Mouse (Mus musculus) 416B (cell line): ENCODE results near the gene Rita1.

Experiments
- DNase-seq: peaks from one replicate; pipeline ENCODE4 v3.0.0; 2011; ENCODE audit warnings: low read depth

The Rita1 gene

GRCm38 (mm10) chr5:120600946-120601668 is 11.3 kb downstream of the Rita1 start:
- peak; percentile 70 for DNase-seq

- DNase-seq = no peak
Observed at GRCm38 (mm10) chr5:120599625-120600024, 12.8 kb downstream of the Rita1 start.

- no peak for DNase-seq
Observed at GRCm38 (mm10) chr5:120594485-120594884, 17.9 kb downstream of the Rita1 start.

GRCm38 (mm10) chr5:120592141-120592540 is 20.2 kb downstream of the Rita1 start:
- DNase-seq = peak; percentile 57

GRCm38 (mm10) chr5:120590356-120591010 is 21.9 kb downstream of the Rita1 start:
- DNase-seq = peak; percentile 92

- DNase-seq = peak; percentile 100
Observed at GRCm38 (mm10) chr5:120588569-120589094, 23.8 kb downstream of the Rita1 start, which contains the start of the genes Tpcn1 and Iqcd. Gene Tpcn1 (minus strand): TSS chr5:120588673. Gene Iqcd (plus strand): TSS chr5:120589016.

- DNase-seq = no peak
Observed at GRCm38 (mm10) chr5:120587940-120588568, 24.3 kb downstream of the Rita1 start.

GRCm38 (mm10) chr5:120587616-120587926 is 24.8 kb downstream of the Rita1 start:
- DNase-seq = peak; percentile 68

GRCm38 (mm10) chr5:120586741-120587615 is 25.4 kb downstream of the Rita1 start:
- no peak for DNase-seq

- DNase-seq = no peak
Observed at GRCm38 (mm10) chr5:120584968-120585367, 27.4 kb downstream of the Rita1 start.

GRCm38 (mm10) chr5:120583511-120583910 is 28.9 kb downstream of the Rita1 start:
- peak; percentile 65 for DNase-seq

GRCm38 (mm10) chr5:120582002-120582401 is 30.4 kb downstream of the Rita1 start:
- DNase-seq = no peak

- no peak for DNase-seq
Observed at GRCm38 (mm10) chr5:120579898-120580626, 32.3 kb downstream of the Rita1 start.

- DNase-seq = no peak
Observed at GRCm38 (mm10) chr5:120579211-120579897, 33.0 kb downstream of the Rita1 start.

- DNase-seq = peak; percentile 88
Observed at GRCm38 (mm10) chr5:120578504-120579081, 33.8 kb downstream of the Rita1 start.

GRCm38 (mm10) chr5:120577935-120578441 is 34.4 kb downstream of the Rita1 start:
- DNase-seq = peak; percentile 82

GRCm38 (mm10) chr5:120576781-120577301 is 35.5 kb downstream of the Rita1 start:
- peak; percentile 46 for DNase-seq

- no peak for DNase-seq
Observed at GRCm38 (mm10) chr5:120574469-120575063, 37.8 kb downstream of the Rita1 start.

- no peak for DNase-seq
Observed at GRCm38 (mm10) chr5:120571056-120571740, 41.2 kb downstream of the Rita1 start.
